8 mouse cellular contexts compared by ENCODE assay signal in genomic region chr7:138909277-138910192, GRCm38 (mm10). TPM values are rescaled to one million over a fixed set of nuclear protein-coding genes. Genes with fewer than 3 reads are reported as not detected.
A peak's percentile ranks its signal among the peaks of the same experiment; 100 is the strongest.
DNase-seq lines count a peak whose midpoint lies in the region; ATAC-seq and TF ChIP-seq lines count a peak whose summit lies in the region.

Gene Bnip3 (minus strand): TSS chr7:138909519.

- H3K4me1 ChIP-seq in hindbrain, postnatal 0 days (ENCODE audit: insufficient read depth, low read length), result peaks cover 21% of the 10 kb centered on the region

- no peak for TF ChIP-seq CTCF in hindbrain, postnatal 0 days (IDR thresholded peaks at IDR 0.05; ENCODE audit: low read depth)
- TF ChIP-seq CTCF in left cerebral cortex, adult 2 months (IDR thresholded peaks at IDR 0.05), result no peak

- ATAC-seq in activated CD4-positive, CD25-positive, alpha-beta regulatory T cell, adult 4 months, result peak; percentile 80
- peak; percentile 94 for ATAC-seq in common myeloid progenitor, adult 5-6 weeks (replicated peaks; ENCODE audit: low read depth, poor library complexity, severe bottlenecking)
- peak; percentile 95 for ATAC-seq in hindbrain, postnatal 0 days

- no peaks in the 10 kb centered on the region for H3K36me3 ChIP-seq in hindbrain, postnatal 0 days (ENCODE audit: insufficient read depth, low read length)
- H3K36me3 ChIP-seq in macrophage (ENCODE audit: inconsistent target), result no peaks in the 10 kb centered on the region

- no peaks in the 10 kb centered on the region for H3K27me3 ChIP-seq in hindbrain, postnatal 0 days (ENCODE audit: insufficient read depth, low read length)

- H3K9me3 ChIP-seq in hindbrain, postnatal 0 days (ENCODE audit: low read length), result no peaks in the 10 kb centered on the region

- peak within 1 kb of the TSS; percentile 60 for H3K4me2 ChIP-seq in hindbrain, postnatal 0 days (ENCODE audit: low read depth, low read length)

- peak; percentile 77 to 87 for DNase-seq in gastrocnemius, adult 8-10 months (ENCODE audit: low spot score in 2 of 2)
- DNase-seq in hindbrain, postnatal 0 days (ENCODE audit: low spot score), result peak; percentile 93
- DNase-seq in left cerebral cortex, adult 2 months (ENCODE audit: extremely low spot score in 1 of 2, low spot score in 2 of 2), result peak; percentile 81 to 83
- peak; percentile 82 for DNase-seq in retina, postnatal 7 days (ENCODE audit: low read depth, low spot score)
- DNase-seq in urinary bladder, adult 18-20 months (ENCODE audit: low spot score in 2 of 2), result peak; percentile 83 to 84

- peaks cover 41% of the 10 kb centered on the region for H3K79me2 ChIP-seq in macrophage (ENCODE audit: inconsistent target)

- intact Hi-C loops in left cerebral cortex, adult 2 months (cut with DNase I), result loop anchor here (1.0 kb wide), 1 partner anchor 31 kb away; the partner anchor contains the start of gene Jakmip3

- H3K27ac ChIP-seq in hindbrain, postnatal 0 days, result peak within 1 kb of the TSS; percentile 68
- H3K27ac ChIP-seq in left cerebral cortex, adult 2 months, result peak within 1 kb of the TSS; percentile 90
- H3K27ac ChIP-seq in macrophage, result peak within 1 kb of the TSS; percentile 62

- WGBS in hindbrain, postnatal 0 days, result under 1% methylated on average over 60 of the region's 66 CpGs
- 1% methylated on average over 59 of the region's 66 CpGs for WGBS in macrophage (ENCODE audit: missing documents)

- H3K4me3 ChIP-seq in hindbrain, postnatal 0 days (ENCODE audit: low read length), result peak within 1 kb of the TSS; percentile 75
- peak within 1 kb of the TSS; percentile 98 for H3K4me3 ChIP-seq in left cerebral cortex, adult 2 months
- peak within 1 kb of the TSS; percentile 69 for H3K4me3 ChIP-seq in macrophage (ENCODE audit: inconsistent target)

- peak within 1 kb of the TSS; percentile 77 for H3K9ac ChIP-seq in hindbrain, postnatal 0 days (replicated peaks; ENCODE audit: low read length)

RNA-seq across cellular contexts. Expression of gene Bnip3, which starts in this region (rescaled TPM):
- 10 to 100 TPM; 13.3 to 14.4 TPM for polyA plus RNA-seq in activated CD4-positive, CD25-positive, alpha-beta regulatory T cell, adult 4 months (2017; shearing (Covaris generic))
- total RNA-seq in common myeloid progenitor, adult 5-6 weeks (2017), result 20.7 and 23.9 TPM in 2 replicates
- total RNA-seq in gastrocnemius, adult 8-10 months (2022), result 100 to 1,000 TPM; 219 to 283 (median 248) TPM
- total RNA-seq in hindbrain, postnatal 0 days (2014; rRNA removed), result 115 and 170 TPM in 2 replicates
- polyA plus RNA-seq in hindbrain, postnatal 0 days (2015; fragmentation: Nextera tagmentation; extraction: Ambion mirVana), result 162 and 163 TPM in 2 replicates
- total RNA-seq in left cerebral cortex, adult 2 months (2021), result 100 to 1,000 TPM; 128 to 136 TPM
- total RNA-seq in macrophage (2018; cell fraction: chromatin; rRNA removed), result 10 to 100 TPM in 10 of 26 experiments, 1 to 10 TPM in 13, under 1 TPM in 3; 0.66 to 26.4 (median 7.0) TPM
- total RNA-seq in macrophage (2018; cell fraction: cytosol; rRNA removed), result 10 to 100 TPM; 14.1 to 24.5 (median 18.8) TPM
- 10 to 100 TPM in 6 of 26 experiments, 1 to 10 TPM in 20; 3.0 to 17.6 (median 5.9) TPM for total RNA-seq in macrophage (2018; cell fraction: nucleus; rRNA removed)
- polyA plus RNA-seq in macrophage (2018), result 17.6 to 23.6 TPM (median 18.6 TPM) in 3 replicates

Comparison
In these comparisons a context has a peak if more than half of its experiments do, and no peak if none do; other contexts are left out.
1. Peak in every context shown above with its lines: DNase-seq, ATAC-seq, H3K4me3 ChIP-seq and H3K27ac ChIP-seq.